Mouse (Mus musculus) adipocyte (in vitro differentiated cells): ENCODE measurements around the gene Cog3.

Experiments
- DNase-seq: peaks from one replicate; pipeline ENCODE4 v3.0.0-alpha.2; 2016; ENCODE audit warnings: low spot score

Gene Cog3

DNA sequence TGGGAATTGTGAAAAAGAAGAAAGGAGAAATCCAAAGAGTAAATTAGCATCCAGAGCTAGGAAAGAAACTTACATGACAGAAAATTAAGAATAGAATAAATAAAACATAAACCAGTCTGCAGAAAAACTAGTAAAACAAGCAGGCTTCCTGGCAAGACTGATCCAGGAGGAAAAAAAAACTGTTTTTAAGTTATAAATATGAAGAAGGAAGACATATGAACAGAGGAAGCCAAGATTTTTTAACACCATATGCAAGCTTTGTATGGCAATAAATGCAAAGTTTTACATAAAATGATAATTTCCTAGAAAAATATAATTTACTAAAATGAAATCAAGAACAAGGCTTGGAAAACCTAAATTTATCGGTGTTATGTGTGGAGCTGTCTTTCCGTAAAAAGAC, 63.9 kb downstream of the Cog3 start:
- no peak for DNase-seq

DNA sequence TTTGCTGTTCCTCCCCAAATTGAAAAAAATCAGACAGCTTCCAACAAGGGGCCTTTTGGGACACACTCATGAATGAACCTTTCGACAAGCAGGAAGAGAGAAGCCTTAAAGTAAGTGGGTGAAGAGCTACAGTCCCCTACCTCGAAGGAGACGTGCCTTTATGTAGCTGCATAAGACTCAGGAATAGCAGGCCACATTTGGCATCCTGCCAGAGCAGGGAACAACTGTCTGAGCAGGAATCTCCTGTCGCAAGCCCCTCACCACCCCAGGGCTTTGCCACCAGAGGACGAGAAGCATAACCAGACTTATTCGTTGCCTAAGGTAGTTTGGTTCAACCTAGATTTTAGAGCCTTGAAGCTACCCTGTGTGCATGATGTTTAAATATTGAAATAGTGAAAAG, 78.0 kb downstream of the Cog3 start:
- no peak for DNase-seq

DNA sequence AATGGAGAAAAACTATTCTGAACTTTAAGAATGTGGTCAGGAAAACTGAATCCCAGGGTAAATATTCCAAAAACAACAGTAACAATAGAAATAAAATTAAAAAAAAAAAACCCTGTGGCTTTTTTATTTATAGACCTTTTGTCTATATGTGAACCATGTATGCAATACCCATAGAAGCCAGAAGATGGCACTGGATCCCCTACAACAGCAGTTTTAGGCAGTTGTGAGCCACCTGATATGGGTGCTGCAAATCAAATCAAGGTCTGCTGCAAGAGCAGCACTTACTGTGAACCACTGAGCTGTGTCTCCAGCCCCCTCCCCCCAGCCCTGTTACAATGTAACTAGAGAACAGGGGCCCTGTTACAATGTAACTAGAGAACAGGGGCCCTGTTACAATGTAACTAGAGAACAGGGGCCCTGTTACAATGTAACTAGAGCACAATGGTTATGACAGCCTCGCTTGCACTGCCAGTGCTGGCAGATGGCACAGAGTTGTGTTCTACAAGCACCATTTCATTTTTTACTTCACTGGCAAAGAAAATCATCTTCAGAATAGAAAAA, 85.2 kb downstream of the Cog3 start:
- no peak for DNase-seq

DNA sequence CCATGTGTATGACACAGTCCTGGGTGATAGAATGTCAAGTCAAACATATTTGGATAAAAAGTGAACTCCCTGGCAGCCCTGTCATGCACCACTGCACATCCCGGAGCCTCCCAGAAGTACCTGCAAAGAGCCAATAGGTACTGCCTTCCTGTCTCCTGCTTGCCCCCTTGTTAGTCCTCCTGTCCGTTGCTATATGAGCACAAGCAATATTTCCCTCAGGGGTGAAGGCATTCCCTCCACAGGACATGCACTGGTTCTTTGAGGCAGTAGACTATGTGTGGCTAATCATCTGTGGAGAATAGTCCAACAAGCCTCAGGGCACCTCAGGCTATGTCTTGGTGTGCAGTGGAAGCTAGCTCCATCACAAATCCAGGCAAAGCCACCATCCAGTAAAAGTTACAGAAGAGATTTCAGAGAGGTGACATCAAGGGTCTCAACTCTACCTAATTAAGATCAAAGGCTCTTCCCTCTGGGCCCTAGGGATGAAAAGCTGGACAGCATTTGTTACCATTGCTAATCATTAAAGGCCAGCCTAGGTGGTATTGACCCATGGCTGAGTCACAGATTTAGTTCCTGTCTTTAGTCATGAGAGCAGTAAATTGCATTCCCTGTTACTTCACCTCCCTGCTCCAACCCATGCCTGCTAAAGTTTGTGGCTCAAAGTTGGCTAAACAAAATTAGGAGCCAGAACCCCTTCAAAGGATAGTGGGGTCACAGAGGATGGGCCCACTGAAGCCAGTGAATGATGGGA, 88.7 kb downstream of the Cog3 start:
- DNase-seq = no peak

DNA sequence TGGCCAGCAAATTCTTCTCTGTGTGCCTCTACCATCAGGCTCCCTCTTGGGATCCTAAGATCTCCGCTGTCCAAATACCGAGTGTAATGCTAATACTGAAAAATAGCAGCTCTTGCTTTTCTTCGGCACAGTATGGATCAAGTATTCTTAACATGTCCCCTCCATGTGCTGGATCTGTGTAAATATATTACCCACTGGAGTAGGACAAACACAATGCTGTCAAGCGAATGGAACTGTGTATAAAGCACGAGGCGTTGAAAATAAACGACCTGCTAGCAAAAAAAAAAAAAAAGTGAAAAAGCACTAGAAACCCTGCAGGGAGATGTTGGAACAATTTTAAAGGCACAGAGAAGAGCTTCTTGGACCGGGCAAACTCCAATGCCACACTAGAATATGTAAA, 92.8 kb downstream of the Cog3 start:
- no peak for DNase-seq

DNA sequence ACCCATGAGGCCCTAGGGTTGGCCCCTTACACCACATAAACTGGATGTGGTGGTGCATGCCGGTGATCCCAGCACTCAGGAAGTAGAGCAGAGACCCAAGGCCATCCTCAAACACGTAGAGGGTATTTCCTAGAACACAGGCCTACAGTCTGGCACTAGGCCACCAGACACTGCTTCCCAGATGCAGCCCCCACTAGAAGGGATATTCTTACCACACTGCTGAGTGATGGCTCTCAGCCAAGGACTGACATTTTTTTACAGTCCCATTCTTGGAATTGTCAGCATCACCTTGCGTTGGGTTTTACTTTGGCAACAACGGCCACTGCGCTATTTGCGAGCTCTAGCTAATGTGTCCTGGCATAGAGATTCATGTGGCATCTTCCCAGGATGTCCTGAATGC, 93.4 kb downstream of the Cog3 start:
- DNase-seq = no peak
